Mouse (Mus musculus): ENCODE results near the gene Tgfbr2.

Gene Tgfbr2

GRCm38 (mm10) chr9:116174481-116175461 lies at the start of gene Tgfbr2:
TSS of gene Tgfbr2 (minus strand) at chr9:116175360.
- peak; percentile 92 for DNase-seq (ENCODE audit: low read depth, low spot score)

DNA sequence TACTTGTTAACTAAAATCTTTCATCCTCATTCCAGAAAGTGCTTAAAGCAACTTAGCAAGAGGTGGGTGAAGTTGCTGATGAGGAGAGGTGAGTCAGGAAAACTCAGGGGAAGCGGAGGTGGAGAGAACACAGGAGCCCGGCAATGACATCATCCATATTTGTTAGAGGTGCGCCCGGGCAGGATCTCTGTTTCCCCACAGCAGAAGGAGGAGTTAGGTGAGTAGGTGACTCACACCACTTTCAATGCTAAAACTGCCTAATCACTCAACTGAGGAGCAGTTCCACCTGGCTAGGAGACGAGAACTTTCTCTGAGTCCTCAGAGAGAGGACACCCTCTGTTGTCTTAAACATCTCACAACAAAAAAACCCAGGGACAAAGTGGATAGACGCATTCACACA lies 48.2 kb upstream of the Tgfbr2 start:
- peak; percentile 59 for DNase-seq (ENCODE audit: low read depth, low spot score)

DNA sequence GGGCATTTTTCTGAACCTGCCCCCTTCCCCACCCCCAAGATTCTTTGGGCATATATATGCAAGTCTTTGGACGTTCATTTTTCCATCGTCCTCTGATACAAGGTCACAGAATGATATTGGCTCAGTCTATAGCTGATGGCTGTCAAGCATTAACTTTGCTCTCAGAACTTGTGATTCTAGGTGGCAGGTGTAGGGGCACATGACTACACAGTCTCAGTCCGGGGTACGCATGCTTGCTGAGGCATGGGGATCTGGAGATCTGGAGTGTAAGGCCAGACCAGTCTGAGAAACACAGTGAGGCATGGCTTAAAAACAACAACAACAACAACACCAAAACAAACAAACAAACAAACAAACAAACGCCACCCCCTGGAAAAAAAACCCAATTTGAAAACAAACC lies 47.5 kb upstream of the Tgfbr2 start:
- DNase-seq (ENCODE audit: low read depth, low spot score) = no peak

DNA sequence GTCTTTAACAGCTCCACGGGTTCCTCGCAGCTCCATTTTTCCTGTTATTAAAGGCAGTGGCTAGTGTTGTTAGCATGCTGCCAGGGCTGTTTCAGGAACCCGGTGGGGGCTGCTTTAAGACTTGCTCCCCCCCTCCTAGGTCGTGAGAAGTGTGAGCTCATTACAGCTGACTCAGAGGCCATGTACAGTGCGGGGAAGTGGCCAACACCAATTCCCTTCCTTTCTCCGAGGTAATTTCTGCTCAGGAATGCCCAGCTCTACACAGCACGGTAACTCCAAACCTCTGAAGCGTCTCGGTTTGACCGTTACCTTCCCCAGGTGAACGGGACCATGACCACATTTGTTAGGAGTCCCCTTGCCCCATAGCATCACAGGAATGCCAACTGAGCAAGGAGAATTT lies 46.8 kb upstream of the Tgfbr2 start:
- no peak for DNase-seq (ENCODE audit: low read depth, low spot score)

GRCm38 (mm10) chr9:116221565-116221964 lies 46.4 kb upstream of the Tgfbr2 start:
- no peak for DNase-seq (ENCODE audit: low read depth, low spot score)

DNA sequence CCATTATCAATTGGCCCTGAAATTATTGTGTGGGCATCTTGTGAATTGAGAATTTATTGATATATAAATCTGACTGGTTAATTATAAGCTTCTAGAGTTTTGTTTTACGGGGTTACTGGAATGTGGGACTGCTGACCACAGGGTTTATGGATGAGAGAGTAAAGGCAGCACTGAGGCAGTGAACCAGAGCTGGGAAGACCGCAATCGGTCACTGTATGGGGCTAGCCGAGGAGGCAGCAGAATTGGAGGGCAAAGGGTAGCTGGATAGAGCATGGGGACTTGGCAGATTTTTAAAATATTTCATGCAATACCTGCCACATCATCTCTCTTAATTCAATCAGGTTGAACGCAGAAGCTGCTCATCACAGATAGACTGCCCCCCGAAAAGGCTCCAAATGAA lies 45.5 kb upstream of the Tgfbr2 start:
- no peak for DNase-seq (ENCODE audit: low read depth, low spot score)

DNA sequence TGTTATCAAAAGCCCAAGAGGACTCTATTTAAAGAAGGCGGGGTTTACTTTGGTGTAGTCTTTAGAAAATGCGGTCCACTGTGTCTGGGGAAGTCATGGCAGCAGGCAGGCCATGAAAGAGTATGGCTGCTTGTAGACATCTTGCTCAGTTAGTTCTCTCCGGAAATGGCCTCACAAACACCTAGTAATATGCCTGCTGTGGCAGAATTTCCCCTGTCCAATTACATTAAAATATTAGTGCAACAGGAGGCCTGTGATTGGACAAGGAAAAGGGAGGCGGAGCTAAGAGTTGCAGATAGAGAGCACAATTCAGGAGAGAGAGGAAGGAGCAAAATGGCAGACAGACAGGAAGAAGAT lies 45.0 kb upstream of the Tgfbr2 start:
- DNase-seq (ENCODE audit: low read depth, low spot score) = peak; percentile 83

- peak; percentile 81 for DNase-seq (ENCODE audit: low read depth, low spot score)
Measured at GRCm38 (mm10) chr9:116219234-116220158, 44.3 kb upstream of the Tgfbr2 start.

- no peak for DNase-seq (ENCODE audit: low read depth, low spot score)
Measured at GRCm38 (mm10) chr9:116218780-116219179, 43.6 kb upstream of the Tgfbr2 start.

- no peak for DNase-seq (ENCODE audit: low read depth, low spot score)
Measured at GRCm38 (mm10) chr9:116217099-116217498, 41.9 kb upstream of the Tgfbr2 start.

DNA sequence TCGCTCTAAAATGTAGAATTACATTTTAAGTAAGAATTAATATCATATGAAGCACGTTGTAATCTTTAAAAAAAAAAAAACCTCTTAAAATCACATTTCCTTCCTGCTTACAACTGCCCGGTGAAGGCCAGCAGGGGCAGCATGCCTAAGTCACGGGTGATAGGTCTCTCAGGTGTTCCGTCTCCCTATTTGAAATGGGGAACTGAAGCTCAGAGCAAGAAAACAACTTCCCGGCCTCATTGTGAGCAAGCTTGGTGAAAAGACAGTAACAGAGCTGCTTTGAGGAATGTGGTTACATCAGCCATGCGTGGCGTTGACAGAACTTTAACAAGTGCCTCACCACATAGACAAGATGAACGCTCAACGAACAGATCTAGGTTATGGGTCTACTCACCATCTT lies 41.5 kb upstream of the Tgfbr2 start:
- peak; percentile 93 for DNase-seq (ENCODE audit: low read depth, low spot score)

DNA sequence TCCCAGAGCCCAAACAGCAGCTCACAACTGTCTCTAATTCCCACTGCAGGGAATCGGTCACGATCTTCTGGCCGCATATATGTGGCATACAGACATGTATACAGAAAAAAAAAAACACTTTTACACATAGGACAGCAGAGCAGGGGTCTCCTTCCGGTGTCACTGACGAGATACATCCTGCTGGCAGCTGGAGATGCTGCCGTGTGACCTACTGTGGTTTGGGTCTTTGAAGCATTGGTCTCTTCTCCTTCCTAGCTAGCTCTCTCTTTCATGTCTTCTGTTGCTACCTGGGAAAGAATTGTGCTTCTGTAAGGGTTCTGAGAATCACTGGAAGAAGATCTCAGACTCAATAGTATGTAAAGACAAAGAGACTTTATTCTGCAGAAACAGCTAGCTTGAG lies 39.1 kb upstream of the Tgfbr2 start:
- DNase-seq (ENCODE audit: low read depth, low spot score) = no peak

- no peak for DNase-seq (ENCODE audit: low read depth, low spot score)
Measured at GRCm38 (mm10) chr9:116212915-116213619, 37.9 kb upstream of the Tgfbr2 start.

DNA sequence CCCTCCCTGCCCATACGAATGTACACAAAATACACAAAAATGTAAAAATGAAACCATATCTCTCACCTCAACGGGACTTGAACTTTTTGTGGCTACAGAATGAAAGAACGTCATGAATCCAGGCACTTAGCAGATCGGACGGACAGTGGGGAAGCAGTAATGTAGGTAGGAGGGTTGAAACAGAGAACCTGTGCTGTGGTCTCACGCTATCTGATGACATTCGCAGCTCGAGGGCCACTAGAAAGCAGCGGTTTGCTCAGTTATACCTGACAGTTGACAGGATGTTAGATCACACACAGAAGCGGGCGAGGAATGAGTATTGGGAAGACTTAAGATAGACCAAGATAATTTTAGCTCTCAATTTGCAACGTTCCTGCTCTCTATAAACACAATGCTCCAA lies 36.9 kb upstream of the Tgfbr2 start:
- no peak for DNase-seq (ENCODE audit: low read depth, low spot score)

GRCm38 (mm10) chr9:116208169-116208904 lies 33.2 kb upstream of the Tgfbr2 start:
- DNase-seq (ENCODE audit: low read depth, low spot score) = no peak

DNA sequence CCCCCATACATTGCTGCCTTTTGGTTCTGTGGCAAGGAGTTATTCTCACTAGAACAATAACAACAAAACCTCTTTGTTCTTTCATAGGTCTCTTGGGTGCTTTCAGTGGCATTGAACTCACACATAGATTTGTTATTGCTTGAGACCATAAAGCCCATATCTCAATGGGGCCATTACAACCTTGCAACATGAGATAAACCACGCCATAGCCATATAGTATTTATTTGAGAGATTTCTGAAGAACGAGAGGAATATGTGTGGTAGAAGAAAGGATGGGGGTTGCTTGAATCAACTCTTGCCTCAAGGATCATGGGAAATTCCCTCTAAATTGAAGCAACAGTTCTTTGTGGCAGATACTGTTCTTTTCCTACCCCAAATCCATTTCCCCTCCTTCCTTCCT lies 31.7 kb upstream of the Tgfbr2 start:
- DNase-seq (ENCODE audit: low read depth, low spot score) = no peak

DNA sequence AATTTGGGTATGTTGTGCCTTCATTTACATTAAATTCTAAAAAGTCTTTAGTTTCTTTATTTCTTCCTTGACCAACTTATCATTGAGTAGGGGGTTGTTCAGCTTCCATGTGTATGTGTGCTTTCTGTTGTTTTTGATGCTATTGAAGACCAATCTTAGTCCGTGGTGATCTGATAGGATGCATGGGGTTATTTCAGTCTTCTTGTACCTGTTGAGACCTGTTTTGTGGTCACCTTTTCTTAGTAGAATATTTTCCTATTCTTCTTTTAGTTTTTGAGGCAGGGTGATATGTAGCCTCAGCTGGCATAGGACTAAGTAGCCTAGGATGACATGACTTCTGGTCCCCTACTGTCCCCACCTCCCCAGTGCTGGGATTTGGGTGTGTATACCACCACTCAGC lies 28.5 kb upstream of the Tgfbr2 start:
- no peak for DNase-seq (ENCODE audit: low read depth, low spot score)

DNA sequence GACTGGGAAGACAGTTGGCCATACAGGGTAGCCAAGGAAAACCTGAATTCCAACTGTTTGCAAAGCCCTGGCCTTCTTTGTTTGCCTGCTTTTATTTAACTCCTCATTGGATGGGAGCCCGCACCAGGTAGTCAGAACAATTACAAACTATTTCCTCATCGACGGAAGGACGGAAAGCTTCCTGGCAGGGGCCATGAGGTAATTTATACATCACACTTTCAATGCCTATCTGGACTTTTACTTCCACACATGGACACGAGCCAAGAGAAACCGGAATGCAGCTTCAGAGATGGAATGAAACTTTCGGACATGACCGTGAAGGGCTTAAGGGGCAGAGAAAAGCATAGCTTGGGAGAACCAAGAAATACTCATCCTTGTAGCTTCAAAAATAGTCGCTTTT lies 24.0 kb upstream of the Tgfbr2 start:
- DNase-seq (ENCODE audit: low read depth, low spot score) = no peak

- peak; percentile 60 for DNase-seq (ENCODE audit: low read depth, low spot score)
Measured at GRCm38 (mm10) chr9:116198488-116198887, 23.3 kb upstream of the Tgfbr2 start.

- DNase-seq (ENCODE audit: low read depth, low spot score) = peak; percentile 61
Measured at GRCm38 (mm10) chr9:116197491-116198170, 22.5 kb upstream of the Tgfbr2 start.
